Mouse (Mus musculus): ENCODE data around the gene Klhl36.
"Not testable (repeated sequence)": the region's sequence is repeated elsewhere in the genome, so short reads cannot be mapped to it uniquely, and the experiment has no call there.

Gene Klhl36

DNA sequence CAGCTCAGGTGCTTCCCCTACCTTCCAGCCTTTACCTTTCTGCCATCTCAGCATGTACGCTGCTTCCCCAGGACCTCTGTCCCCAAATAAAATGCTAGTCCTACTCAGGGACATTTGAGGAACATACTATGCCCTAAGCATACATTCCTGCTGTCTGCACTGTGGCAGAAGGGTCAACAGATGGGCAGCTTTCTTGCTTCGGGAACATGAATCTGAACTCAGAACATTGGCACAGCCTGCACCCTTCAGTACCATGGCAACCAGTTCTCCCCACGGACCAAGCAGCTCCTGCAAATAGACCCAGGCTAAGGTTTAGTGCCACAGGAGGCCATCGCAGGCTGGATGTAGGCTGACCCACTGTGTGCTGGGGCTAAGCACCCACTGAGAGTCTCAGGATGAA is 25.2 kb upstream of the Klhl36 start:
- DNase-seq: no peak

DNA sequence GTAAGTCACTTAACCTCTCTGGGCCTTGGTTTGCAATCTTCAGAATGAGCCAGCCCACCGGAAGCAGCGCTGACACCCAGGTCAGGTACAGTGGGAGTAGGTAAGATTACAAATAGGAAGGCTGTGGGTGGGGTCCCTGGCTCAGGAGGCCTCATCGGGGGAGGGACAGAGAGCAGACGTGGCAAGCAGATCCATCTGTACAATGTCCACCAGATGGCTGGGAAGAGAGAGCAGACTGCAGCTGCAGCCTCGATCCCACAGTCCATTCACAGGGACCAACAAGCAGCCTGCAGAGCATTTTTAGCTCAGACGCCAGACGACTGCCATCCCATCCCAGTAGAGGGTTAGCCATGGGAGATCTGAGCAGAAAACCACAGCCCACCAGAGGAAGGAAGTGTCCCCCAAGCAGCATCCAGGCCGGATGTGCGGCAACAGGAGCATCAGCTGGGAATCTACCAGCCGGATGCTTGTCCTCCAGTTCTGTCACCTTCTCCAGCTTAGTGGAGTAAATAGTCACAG is 24.5 kb upstream of the Klhl36 start:
- DNase-seq: no peak

DNA sequence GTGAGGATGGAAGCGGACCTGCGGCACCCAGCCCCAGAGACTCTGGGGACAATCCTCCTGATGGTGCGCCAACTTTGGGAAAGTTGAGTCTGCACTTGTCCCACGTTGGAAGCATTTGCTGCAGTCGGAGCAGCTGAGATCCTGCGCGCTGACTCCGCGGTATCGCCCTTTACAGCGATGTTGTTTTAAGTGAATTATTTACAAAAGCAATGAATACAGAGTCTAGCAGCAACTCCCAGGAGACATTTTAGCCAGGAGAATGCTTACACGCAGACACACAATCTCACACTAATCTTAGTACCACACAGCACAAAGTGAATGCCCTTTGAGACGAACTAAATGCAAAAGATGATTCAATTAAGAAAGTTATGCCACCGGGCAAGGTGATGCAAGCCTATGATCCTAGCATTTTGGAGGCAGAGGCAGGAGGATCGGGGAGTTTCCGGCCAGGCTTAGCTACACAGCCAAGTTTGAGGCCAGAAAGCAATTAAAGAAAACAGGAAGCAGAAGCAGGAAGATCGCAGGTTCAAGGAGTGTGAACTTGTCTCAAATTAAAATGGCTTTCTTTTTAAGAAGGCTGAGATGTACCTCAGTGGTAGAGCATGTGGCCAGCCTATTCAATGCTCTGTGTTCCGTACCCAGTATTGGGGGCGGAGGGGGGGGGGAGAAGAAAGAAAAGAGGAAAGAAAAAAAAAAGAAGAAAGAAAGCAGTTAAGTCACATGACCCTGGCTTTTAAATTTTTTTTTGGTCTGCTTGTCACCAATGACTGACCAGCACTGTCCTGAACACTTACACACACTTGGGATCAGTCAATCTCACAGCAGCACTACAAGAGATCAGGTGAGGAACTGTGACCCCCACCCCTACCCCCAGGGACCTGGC is 23.7 kb upstream of the Klhl36 start:
- no peak for DNase-seq

DNA sequence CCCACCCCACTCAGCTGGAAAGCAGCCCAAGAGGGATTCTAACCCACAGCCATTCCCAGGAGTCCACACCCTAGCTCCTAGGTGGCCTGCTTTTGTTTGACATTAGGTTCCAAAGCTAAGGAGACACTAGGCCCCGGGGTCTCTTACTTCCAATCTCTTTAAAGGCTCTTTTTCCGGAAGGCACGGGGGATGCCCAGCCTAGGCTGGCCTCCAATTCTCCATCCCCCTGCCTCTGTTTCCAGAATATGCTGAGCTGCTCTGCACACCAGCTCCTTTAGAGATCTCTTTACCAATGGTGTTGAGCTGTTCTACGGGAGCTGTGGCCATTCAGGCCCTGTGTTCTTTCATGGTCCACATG is 23.1 kb upstream of the Klhl36 start:
- no peak for DNase-seq

DNA sequence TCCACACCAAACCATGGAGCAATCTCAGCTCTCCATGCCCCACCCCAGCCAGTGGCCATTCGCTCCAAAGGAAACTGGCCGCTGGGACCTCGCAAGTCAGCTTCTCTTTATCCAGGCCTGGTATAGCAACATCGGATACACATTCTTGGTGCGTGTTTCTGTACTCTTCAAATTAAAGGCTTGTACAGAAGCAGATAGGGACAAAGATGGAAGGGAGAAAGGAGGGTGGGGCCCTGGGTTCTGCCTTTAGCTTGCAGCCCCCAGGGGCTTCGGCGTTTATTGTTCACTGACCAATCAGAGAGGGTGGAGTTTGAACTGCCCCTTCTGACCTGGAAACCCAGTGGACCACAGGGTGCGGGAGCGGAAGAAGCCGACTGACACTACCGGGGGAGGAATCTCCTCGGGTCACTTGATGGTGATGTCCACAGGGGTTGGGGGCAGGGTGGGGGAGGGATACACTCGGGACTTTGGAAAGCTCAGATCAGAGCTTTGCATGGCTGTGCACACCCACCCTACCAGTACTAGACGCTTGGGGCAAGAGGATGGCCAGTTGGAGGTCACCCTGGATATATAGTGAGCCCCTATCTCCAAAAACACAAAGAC is 22.5 kb upstream of the Klhl36 start:
- no peak for DNase-seq

DNA sequence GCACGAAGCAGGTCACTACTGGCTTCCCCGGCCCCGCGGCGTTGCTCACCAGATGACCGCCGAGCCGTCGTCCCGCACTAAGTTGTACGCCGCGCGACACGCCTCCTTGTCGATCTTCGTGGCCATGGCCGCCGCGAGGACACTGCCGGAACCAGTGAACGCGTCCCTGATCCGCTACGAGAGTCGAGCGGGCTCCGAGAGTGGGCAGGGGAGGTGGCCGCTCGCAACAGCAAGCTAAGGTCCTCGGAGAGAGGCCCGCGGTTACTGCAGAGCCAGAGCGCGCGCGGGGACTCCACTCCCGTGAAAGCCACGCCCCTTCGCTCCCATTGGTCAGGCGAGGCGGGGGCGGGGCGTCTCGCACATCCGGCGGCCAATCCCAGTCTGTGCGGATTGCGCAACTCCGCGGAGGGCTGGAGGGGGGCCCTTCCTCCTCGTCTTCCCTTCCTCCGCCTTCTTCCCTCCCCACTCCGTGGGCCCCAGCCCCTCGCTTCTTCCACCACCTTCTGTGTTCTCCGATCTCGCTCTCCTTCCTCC is 21.7 kb upstream of the Klhl36 start, which contains the start of gene Cotl1:
Cotl1 (minus strand) TSS at position 270 of the 534 bp plus-strand sequence.
- peak; percentile 98 for DNase-seq

DNA sequence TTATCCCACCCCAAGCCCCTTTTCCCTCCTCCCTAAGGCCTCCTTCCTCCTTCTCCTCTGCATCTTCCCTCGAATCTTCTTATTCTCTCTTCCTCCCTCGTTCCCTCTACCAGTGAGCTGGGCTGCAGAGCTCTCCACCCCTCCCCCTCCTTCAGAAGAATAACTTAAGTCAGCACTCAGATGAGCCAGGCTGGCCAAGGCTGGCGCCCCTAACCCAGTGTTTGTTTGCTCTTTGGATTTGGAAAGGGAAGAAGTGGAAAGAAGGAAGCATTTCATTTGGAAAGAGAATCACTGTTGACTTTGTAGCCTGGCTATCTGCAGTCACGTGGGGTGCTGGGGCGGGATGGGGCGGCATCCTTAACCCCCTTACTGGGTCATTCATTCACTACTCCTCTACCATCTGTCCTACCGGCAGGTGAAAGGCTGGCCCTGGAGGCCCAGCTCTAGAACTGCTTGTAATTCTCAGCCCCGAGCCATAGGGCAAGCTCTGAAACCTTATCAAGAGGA is 21.1 kb upstream of the Klhl36 start:
- DNase-seq: no peak

DNA sequence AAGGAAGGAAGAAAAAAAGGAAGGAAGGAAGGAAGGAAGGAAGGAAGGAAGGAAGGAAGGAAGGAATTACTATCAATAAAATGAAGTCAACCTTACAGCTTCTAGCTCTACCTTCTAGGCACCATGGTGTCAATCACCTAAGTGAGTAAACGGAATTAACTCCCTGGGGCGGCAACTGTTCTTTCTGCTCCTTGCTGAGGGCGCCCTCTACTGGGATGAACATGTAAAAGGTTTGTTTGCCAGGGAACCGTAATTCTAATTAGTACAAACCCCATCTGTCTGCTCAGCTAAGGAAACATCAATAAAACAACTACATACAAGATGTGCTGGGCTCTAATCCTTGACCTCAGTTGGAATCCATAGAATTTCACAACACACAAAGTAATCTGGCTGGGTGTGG is 18.6 kb upstream of the Klhl36 start:
- peak; percentile 54 for DNase-seq

DNA sequence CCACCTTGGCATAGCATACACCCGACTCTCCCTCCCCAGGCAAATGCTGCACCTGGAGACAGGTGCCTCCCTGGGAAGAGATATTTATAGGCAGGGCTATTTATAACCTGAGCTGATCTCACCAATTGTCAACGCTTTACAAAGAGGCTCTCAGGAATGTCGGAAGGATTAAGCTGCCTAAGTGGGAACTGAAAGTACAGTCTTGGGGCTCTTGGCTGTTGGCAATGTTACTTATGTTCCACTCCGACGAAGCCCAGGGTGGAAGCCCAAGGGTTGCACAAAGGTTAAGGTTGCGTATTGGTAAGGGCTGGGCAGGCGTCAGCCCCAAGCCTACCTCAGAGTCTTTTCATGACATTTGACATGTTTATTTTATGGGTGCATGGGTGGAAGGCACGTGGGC is 17.5 kb upstream of the Klhl36 start:
- DNase-seq: no peak

DNA sequence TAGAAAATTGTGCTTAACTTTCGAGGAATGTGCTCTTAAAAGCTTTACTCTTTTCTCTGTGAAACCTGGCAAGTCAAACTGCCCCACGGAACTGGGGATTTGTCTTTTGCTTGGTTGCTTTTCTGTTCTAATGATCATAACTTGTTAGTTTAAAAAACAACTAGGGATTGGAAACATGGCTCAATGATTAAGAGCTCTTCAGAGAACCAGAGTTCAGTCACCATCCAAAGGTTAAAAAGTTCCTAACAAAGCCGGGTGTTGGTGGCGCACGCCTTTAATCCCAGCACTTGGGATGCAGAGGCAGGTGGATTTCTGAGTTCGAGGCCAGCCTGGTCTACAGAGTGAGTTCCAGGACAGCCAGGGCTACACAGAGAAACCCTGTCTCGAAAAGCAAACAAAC is 16.3 kb upstream of the Klhl36 start:
- not testable (repeated sequence) for DNase-seq

DNA sequence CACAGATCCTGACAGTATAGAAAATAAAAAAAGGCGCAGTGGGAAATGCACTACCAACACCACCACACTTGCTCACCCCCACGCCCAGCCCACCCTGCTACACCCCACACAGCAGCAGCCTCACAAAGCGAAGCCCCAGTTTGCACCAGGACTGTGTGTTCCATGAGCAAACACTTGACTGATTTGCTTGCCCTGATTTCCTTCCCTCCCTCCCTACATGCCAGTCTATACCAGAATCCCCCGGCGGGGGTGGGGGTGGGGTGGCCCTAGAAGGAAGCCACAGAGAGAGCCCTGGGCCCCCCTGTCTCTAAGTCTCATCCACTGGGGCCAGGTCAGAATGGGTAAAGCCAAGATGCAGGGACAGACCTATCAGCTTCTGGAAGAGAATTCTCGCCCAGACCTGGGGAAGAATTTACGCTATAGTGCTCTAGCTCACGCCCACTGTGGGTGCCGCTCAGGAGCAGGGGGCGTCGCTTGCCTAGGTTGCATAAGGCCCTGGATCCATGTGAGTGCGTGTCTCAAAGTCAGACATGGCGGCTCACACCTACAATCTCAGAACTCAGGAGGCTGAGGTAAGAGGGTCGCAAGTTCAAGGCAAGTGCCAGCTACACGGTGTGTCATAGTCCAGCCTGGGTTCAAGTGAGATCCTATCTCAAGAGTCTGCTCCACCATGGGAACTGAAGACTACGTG is 14.7 kb upstream of the Klhl36 start:
- DNase-seq: no peak

DNA sequence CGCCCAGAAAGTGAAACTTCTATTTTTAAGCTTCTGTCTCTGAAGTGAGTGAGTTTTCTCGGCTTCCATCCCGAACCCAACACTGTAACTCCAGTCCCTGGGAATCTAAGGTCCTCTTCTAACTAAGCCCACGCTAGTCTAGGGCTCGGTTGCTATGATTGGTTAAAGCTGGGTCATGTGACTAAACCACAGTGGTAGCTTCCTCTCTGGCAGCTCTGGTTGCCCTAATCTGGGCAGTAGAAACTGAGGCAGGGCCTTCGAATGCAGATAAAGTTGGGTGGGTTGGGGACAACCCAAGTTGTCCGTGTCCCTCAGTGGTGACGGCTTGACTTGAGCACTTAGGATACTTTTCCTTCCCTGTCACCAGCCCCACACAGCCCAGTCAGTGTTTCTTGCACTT is 8.5 kb upstream of the Klhl36 start:
- DNase-seq: no peak

DNA sequence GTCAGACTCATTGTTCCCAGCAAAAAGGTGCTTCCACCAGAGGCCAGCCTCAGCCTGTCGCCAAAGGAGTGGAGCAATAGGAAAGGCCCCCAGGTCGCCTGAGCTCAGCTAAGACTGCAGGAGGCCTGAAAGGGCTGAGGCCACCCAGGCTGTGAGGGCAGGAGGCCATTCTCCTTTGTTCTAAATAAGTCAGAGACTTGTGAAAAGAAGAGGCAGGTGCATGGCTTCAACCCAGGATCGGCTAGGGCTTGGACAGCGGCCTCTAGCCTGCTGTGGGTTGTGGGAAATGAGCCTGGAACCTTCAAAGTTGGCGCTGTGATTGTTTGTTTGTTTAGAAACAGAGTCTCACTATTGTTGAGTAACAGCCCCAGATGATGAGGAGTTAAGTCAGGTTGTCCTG is 8.0 kb upstream of the Klhl36 start:
- DNase-seq: no peak

DNA sequence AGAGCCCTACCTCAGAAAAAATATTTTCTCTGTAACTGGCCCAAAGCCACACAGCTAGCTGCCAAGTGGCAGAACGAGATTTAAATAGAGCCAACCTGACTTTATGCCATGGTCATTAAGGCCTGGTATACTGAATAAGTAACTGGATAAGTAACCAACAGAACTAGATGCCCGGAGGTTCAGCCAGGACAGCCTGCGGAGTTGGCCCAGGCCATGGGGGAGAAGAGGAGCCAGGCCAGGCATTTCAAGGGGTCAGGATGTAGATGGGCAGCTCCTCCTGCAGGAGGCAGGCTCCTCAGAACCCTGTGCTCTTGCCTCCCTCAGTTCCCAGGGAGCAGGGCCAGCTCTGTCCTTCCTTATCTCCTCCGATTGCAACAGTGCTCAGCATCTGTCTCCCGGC is 6.4 kb upstream of the Klhl36 start:
- no peak for DNase-seq

DNA sequence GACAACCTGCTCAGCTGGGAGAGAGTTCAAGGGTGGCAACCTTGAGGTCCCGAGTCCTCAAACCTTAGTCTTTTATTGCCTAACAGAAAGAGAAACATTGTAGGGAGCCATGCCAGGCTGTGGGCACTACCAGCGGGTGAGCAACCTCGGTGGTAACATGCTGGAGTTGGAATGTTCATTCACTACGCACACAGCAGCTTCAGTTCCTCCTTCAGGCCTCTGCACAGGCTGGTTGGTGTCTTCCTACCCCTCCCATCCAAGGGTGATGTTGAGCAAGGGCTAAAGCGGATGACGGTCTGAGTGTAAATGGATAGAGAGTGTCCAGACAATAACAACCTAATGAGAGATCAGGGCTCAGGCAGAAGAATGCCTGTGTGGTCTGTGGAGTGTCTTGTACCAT is 4.3 kb upstream of the Klhl36 start:
- no peak for DNase-seq

DNA sequence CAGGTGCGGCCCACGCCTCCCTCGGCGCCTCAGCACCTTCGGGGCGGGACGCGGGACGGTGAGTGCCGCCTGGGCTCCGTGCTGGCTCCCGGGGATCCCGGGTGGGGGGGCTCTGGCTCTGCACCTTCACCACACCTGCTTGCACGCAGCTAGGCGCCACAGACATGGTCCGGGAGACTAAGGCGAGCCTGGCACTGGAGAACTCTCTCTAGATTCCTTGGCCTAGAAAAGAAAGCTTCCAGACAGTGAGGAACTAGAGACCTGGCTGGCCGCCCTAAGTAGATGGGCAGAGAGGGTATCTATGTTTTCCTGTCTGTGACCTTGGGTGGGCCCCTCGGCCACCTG is 296 bp downstream of the Klhl36 start:
- DNase-seq: no peak

DNA sequence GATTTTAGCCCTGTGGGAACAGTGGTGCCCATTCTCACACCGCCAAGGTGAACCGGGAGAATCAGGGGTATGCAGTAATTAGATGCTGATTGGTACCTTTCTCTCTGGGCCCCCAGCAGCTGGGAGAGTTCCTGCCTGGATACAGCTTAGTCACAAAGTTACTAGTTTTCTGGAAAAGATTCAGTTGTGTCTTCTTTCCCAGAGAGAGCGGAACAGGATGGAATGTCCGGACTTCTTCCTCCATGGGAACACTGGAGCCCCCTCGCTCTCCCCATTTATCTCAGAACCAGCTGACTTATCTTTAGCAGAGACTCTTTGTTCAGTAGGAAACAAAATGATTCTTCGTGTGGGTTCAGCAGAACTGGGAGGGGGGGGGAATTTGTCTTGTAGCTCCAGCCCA is 683 bp downstream of the Klhl36 start:
- no peak for DNase-seq

DNA sequence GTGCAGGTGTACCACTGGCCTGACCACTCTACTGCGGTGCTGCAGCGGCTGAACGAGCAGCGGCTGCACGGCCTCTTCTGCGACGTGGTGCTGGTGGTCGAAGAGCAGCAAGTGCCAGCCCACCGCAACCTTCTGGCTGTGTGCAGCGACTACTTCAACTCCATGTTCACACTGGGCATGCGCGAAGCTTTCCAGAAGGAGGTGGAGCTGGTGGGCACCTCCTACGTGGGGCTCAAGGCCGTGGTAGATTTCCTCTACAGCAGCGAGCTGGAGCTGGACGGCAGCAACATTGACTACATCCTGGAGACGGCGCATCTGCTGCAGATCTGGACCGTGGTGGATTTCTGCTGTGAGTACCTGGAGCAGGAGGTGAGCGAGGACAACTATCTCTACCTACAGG is 7.5 kb downstream of the Klhl36 start:
- DNase-seq: no peak

DNA sequence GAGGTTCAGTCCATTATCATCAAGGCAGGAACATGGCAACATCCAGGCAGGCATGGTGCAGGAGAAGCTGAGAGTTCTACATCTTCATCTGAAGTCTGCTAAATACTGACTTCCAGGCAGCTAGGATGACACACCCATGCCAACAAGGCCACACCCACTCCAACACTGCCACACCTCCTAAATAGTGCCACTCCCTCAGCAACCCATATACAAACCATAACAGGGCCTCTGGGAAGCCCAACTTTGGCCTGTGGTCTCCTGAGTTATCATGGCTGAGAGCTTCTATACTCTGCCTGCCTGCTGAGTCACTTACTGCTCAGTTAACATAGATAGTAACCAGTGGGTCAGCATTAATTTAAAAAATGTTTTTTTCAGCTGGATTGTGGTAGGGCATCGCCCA is 11.1 kb downstream of the Klhl36 start:
- no peak for DNase-seq

DNA sequence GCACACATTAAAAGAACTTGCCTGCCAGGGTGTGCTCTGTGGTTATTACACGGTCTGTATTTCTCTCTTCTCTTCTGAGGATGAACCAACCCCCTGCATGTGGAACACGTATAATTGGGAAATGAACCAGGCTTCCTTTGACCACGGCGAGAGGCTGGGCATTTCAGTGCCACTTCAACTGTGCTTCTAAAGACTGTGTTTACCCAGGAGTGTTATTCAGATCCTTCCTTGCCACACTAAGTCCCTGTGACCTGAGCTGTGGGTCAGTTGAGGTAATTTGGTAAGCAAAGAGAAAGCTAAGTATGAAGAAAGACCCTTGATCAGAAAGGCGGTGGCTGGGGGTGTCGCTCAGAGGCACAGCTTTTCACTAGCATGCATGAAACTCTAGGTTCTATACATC is 19.2 kb downstream of the Klhl36 start:
- DNase-seq: no peak

DNA sequence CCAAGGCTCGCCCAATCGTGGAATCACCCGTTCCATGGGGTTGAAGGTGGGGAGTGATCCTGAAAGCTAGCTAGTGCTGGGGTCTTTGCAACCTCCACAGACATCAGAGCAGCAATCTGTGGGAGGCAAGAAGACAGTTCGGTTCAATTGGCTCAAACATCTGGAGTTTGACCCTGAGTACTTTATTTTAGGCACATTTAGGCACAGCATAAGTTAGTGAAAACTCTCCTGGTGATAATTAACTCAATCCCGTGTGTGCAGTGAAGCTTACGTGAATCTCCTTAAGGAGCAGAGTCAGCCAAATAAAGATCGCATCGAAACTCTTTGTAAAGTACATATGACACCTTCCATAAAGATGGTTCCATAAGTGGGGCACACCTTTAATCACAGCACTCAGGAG is 19.9 kb downstream of the Klhl36 start:
- no peak for DNase-seq

DNA sequence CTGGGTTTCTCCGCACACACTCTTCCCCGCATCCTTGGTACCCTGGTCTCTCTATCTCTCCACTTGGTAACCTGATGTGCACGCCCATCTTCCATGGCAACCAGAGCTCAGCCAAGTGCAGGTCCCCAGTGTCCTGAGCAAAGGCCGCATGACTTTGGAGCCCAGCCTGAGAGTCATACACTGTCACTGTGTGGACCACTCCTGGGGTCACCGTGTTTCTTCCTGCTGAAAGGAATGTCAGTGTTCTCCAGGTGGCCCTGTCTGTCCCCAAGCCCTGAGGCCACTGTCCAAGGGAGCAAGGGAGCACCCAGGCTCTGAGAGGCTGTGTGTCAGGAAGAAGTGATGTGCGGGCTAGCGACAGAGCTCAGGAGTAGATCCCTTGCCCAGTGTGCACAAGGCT is 21.2 kb downstream of the Klhl36 start:
- DNase-seq: no peak

DNA sequence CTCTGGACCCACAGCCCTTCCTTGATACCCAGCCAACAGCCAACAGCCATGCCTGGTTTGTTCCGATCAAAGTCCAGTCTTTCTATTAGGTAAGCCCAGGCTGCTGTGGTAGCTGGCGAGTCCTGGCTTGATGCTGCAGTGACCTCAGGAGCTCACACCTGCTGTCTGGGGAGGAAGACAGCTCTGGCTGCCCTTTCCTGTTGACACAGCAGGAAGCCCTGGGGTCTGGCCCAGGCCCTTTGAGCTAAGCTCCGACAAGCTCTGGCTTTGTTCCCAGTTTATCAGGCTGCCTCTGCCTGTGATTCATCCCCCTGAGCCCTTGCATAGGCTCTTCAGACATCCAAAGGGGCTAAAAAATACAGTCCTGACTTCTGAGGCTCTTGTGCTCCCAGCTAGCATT is 23.5 kb downstream of the Klhl36 start:
- no peak for DNase-seq

DNA sequence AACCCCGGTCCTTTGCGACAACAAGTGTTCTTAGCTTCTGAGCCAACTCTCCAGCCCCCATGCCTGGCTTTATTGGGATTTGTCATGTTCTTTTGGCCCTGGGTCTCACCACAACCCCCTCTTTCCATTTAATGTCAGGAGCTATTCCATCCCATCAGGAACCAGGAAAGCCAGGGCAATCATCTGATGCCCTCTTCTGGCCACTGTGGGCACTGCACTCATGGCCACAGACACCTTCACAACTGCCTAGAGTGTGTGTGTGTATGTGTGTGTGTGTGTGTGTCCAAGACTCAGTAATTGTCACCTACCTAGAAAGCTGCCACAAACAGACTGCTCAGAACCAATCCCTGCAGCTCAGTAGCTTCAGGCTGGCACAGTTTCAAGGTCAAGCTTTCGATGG is 25.1 kb downstream of the Klhl36 start:
- DNase-seq: no peak
